Mouse (Mus musculus): ENCODE data around the gene Sytl1.

GRCm38 (mm10) chr4:133270929-133271328 is 8.0 kb upstream of the Sytl1 start:
- no peak for TF ChIP-seq CTCF (IDR thresholded peaks at IDR 0.05; ENCODE audit: insufficient read depth, low read depth, low read length)
- TF ChIP-seq POLR2A (IDR thresholded peaks at IDR 0.05; ENCODE audit: insufficient read depth, low read depth, low read length): no peak

All from olfactory bulb, adult 2 months (tissue).